In the genomic region with DNA sequence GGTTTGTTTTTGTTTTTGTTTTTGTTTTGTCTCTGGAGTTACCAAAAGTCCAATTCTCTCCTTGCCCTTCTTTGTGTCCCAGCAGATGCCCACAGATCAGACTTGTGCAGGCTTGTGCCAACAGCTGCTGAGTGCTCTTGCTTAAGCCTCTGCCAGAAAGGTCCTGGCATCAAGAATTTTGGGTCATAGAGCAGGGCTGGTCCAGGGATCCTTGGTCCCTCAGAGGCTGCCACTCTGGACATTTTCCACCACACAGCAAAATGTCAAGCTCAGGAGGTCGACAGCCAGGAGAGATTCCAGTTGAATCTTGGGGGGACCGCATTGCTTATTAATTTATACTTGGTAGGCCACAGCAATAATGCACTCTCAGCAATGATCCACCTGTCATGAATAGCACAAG, we compare ENCODE assay signal across 14 mouse cellular contexts.
"Had no signal": no experiment of that assay in that cellular context is flagged by ENCODE, and none has a peak within 500 bp of the region (broad histone marks: within the 10 kb centered on the region; RNA-seq: fewer than 3 reads in every experiment).

No protein-coding gene starts in this region.

- H3K27ac ChIP-seq: layer of hippocampus, adult 2 months; limb, embryonic 13.5 days; liver, embryonic 14.5 days; midbrain, embryonic 10.5 days; neural tube, embryonic 12.5 days had no signal

- H3K4me3 ChIP-seq: layer of hippocampus, adult 2 months; limb, embryonic 13.5 days; midbrain, embryonic 10.5 days; neural tube, embryonic 12.5 days had no signal

- DNase-seq: kidney, postnatal 10 days; kidney, postnatal 4 days; left cerebral cortex, postnatal 4 days; lung, adult 18-20 months; lung, postnatal 36 days; midbrain, embryonic 14.5 days; spleen, adult 18-20 months; thymus, adult 18-20 months; thymus, postnatal 14 days had no signal
